Mouse (Mus musculus): ENCODE results near the gene Pax5.

DNA sequence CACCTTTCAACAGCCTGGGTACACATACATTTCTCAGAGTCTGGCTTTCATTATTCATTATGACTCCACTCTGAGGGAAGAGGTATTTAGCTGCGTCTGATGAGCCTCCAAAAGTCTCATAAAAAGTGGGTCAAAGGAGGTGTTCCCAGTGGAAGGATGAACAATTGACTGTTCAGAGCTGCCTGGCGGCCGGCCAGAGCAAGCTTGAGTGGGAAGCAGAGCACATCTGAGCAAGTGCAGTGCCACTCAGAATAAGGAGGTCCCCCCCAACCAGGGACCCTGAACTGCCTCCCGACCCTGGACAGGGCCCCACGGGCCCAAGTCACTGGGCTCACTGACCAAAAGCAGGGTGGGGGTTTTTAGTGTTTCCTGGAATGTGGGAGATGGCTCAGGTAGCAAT lies 109.4 kb downstream of the Pax5 start:
- TF ChIP-seq MAX (IDR thresholded peaks at IDR 0.05) (no peak), CTCF (IDR thresholded peaks at IDR 0.05; ENCODE audit: control insufficient read depth, insufficient read depth, insufficient read length) (no peak), CEBPB (IDR thresholded peaks at IDR 0.05; ENCODE audit: low read depth) (no peak), USF1 (IDR thresholded peaks at IDR 0.05; ENCODE audit: low read depth) (no peak), MYOG (IDR thresholded peaks at IDR 0.05; ENCODE audit: control insufficient read depth, extremely low read depth, insufficient read length) (no peak), MYOD1 (IDR thresholded peaks at IDR 0.05; ENCODE audit: control insufficient read depth, insufficient read length, low read depth) (no peak), FOSL1 (IDR thresholded peaks at IDR 0.05; ENCODE audit: insufficient read depth, low read length, poor library complexity, severe bottlenecking) (no peak)
